Mouse (Mus musculus): ENCODE measurements around the gene Cacnb3. TPM values are rescaled to one million over a fixed set of nuclear protein-coding genes. Genes with fewer than 3 reads are reported as not detected.

The Cacnb3 gene
- total and polyA plus RNA-seq, 2 experiments from 2014 or later = 139 to 191 TPM

- no peak for TF ChIP-seq CTCF (IDR thresholded peaks at IDR 0.05; ENCODE audit: low read depth)
- 54% methylated on average over 11 of the region's 11 CpGs for WGBS
- 0 out of 2 replicates have a peak, but pooled peaks cover 8% of the 10 kb centered on the region for H3K4me1 ChIP-seq (ENCODE audit: insufficient read depth)
- no peaks in the 10 kb centered on the region for H3K9me3 ChIP-seq (ENCODE audit: low read length)
- no peak overlapping the region for H3K9ac ChIP-seq
- H3K4me3 ChIP-seq (ENCODE audit: low read depth, low read length) = no peak overlapping the region
- DNase-seq (no peak), ATAC-seq (no peak)
- H3K4me2 ChIP-seq (ENCODE audit: low read depth) = no peak overlapping the region
- no peaks in the 10 kb centered on the region for H3K27me3 ChIP-seq (ENCODE audit: insufficient read depth, low read length)
- no peaks in the 10 kb centered on the region for H3K36me3 ChIP-seq (ENCODE audit: insufficient read depth)
- H3K27ac ChIP-seq (ENCODE audit: low read depth, low read length) = no peak overlapping the region
These were observed 61.6 kb downstream of the Cacnb3 start for GRCm38 (mm10) chr15:98692171-98692715.

Other genes with a start within 250 kb of the Cacnb3 start
- not detected in 2 replicates for gene Olfr283, start 249.9 kb upstream of the Cacnb3 start, total RNA-seq (2014; rRNA removed)
- not detected in 2 replicates for gene Olfr283, start 249.9 kb upstream of the Cacnb3 start, polyA plus RNA-seq (2015; fragmentation: Nextera tagmentation; extraction: Ambion mirVana)
- not detected in 2 replicates for gene Olfr282, start 199.6 kb upstream of the Cacnb3 start, total RNA-seq (2014; rRNA removed)
- not detected in 2 replicates for gene Olfr282, start 199.6 kb upstream of the Cacnb3 start, polyA plus RNA-seq (2015; fragmentation: Nextera tagmentation; extraction: Ambion mirVana)
- gene Olfr281, start 178.3 kb upstream of the Cacnb3 start, total RNA-seq (2014; rRNA removed) = not detected in 2 replicates
- gene Olfr281, start 178.3 kb upstream of the Cacnb3 start, polyA plus RNA-seq (2015; fragmentation: Nextera tagmentation; extraction: Ambion mirVana) = not detected in 2 replicates
- gene OR5BS1P, start 160.9 kb upstream of the Cacnb3 start, total RNA-seq (2014; rRNA removed) = not detected in 2 replicates
- not detected in 2 replicates for gene OR5BS1P, start 160.9 kb upstream of the Cacnb3 start, polyA plus RNA-seq (2015; fragmentation: Nextera tagmentation; extraction: Ambion mirVana)
- not detected in 2 replicates for gene Lalba, start 148.1 kb upstream of the Cacnb3 start, total RNA-seq (2014; rRNA removed)
- not detected in 2 replicates for gene Lalba, start 148.1 kb upstream of the Cacnb3 start, polyA plus RNA-seq (2015; fragmentation: Nextera tagmentation; extraction: Ambion mirVana)
- gene Olfr279, start 138.4 kb upstream of the Cacnb3 start, total RNA-seq (2014; rRNA removed) = not detected in 2 replicates
- not detected in 2 replicates for gene Olfr279, start 138.4 kb upstream of the Cacnb3 start, polyA plus RNA-seq (2015; fragmentation: Nextera tagmentation; extraction: Ambion mirVana)
- gene Kansl2, start 96.6 kb upstream of the Cacnb3 start, total RNA-seq (2014; rRNA removed) = 69.9 and 74.1 TPM in 2 replicates
- 109 and 110 TPM in 2 replicates for gene Kansl2, start 96.6 kb upstream of the Cacnb3 start, polyA plus RNA-seq (2015; fragmentation: Nextera tagmentation; extraction: Ambion mirVana)
- gene Ccnt1, start 59.9 kb upstream of the Cacnb3 start, total RNA-seq (2014; rRNA removed) = 51.1 and 52.0 TPM in 2 replicates
- gene Ccnt1, start 59.9 kb upstream of the Cacnb3 start, polyA plus RNA-seq (2015; fragmentation: Nextera tagmentation; extraction: Ambion mirVana) = 35.5 and 47.0 TPM in 2 replicates
- gene 4930415O20Rik, start 59.8 kb upstream of the Cacnb3 start, total RNA-seq (2014; rRNA removed) = not detected in 2 replicates
- 0.51 TPM in 1 of 2 replicates, not detected in the other for gene 4930415O20Rik, start 59.8 kb upstream of the Cacnb3 start, polyA plus RNA-seq (2015; fragmentation: Nextera tagmentation; extraction: Ambion mirVana)
- 39.2 and 42.3 TPM in 2 replicates for gene Adcy6, start 20.8 kb upstream of the Cacnb3 start, total RNA-seq (2014; rRNA removed)
- gene Adcy6, start 20.8 kb upstream of the Cacnb3 start, polyA plus RNA-seq (2015; fragmentation: Nextera tagmentation; extraction: Ambion mirVana) = 1.9 and 5.4 TPM in 2 replicates
- 54.9 and 70.6 TPM in 2 replicates for gene Ddx23, start 32.1 kb downstream of the Cacnb3 start, total RNA-seq (2014; rRNA removed)
- gene Ddx23, start 32.1 kb downstream of the Cacnb3 start, polyA plus RNA-seq (2015; fragmentation: Nextera tagmentation; extraction: Ambion mirVana) = 11.9 and 13.8 TPM in 2 replicates
- gene Rnd1, start 46.6 kb downstream of the Cacnb3 start, total RNA-seq (2014; rRNA removed) = 34.1 and 56.6 TPM in 2 replicates
- gene Rnd1, start 46.6 kb downstream of the Cacnb3 start, polyA plus RNA-seq (2015; fragmentation: Nextera tagmentation; extraction: Ambion mirVana) = 20.9 and 24.1 TPM in 2 replicates
- gene Ccdc65, start 77.4 kb downstream of the Cacnb3 start, total RNA-seq (2014; rRNA removed) = 6.1 and 8.2 TPM in 2 replicates
- 5.6 and 10.5 TPM in 2 replicates for gene Ccdc65, start 77.4 kb downstream of the Cacnb3 start, polyA plus RNA-seq (2015; fragmentation: Nextera tagmentation; extraction: Ambion mirVana)
- 0.90 and 2.9 TPM in 2 replicates for gene Fkbp11, start 97.4 kb downstream of the Cacnb3 start, total RNA-seq (2014; rRNA removed)
- gene Fkbp11, start 97.4 kb downstream of the Cacnb3 start, polyA plus RNA-seq (2015; fragmentation: Nextera tagmentation; extraction: Ambion mirVana) = 5.2 and 5.3 TPM in 2 replicates
- gene Arf3, start 132.4 kb downstream of the Cacnb3 start, total RNA-seq (2014; rRNA removed) = 99.6 and 116 TPM in 2 replicates
- gene Arf3, start 132.4 kb downstream of the Cacnb3 start, polyA plus RNA-seq (2015; fragmentation: Nextera tagmentation; extraction: Ambion mirVana) = 62.5 and 104 TPM in 2 replicates
- 0.31 and 1.1 TPM in 2 replicates for gene Wnt10b, start 147.3 kb downstream of the Cacnb3 start, total RNA-seq (2014; rRNA removed)
- gene Wnt10b, start 147.3 kb downstream of the Cacnb3 start, polyA plus RNA-seq (2015; fragmentation: Nextera tagmentation; extraction: Ambion mirVana) = not detected in 2 replicates
- gene Wnt1, start 159.0 kb downstream of the Cacnb3 start, total RNA-seq (2014; rRNA removed) = not detected in 2 replicates
- 0.33 and 0.35 TPM in 2 replicates for gene Wnt1, start 159.0 kb downstream of the Cacnb3 start, polyA plus RNA-seq (2015; fragmentation: Nextera tagmentation; extraction: Ambion mirVana)
- gene Ddn, start 178.7 kb downstream of the Cacnb3 start, total RNA-seq (2014; rRNA removed) = 36.3 and 49.6 TPM in 2 replicates
- 2.2 TPM in 2 replicates for gene Ddn, start 178.7 kb downstream of the Cacnb3 start, polyA plus RNA-seq (2015; fragmentation: Nextera tagmentation; extraction: Ambion mirVana)
- gene Prkag1, start 200.7 kb downstream of the Cacnb3 start, total RNA-seq (2014; rRNA removed) = 46.5 and 48.3 TPM in 2 replicates
- 55.0 and 58.4 TPM in 2 replicates for gene Prkag1, start 200.7 kb downstream of the Cacnb3 start, polyA plus RNA-seq (2015; fragmentation: Nextera tagmentation; extraction: Ambion mirVana)
- 22.7 and 25.8 TPM in 2 replicates for gene Kmt2d, start 240.4 kb downstream of the Cacnb3 start, total RNA-seq (2014; rRNA removed)
- gene Kmt2d, start 240.4 kb downstream of the Cacnb3 start, polyA plus RNA-seq (2015; fragmentation: Nextera tagmentation; extraction: Ambion mirVana) = 2.9 and 6.2 TPM in 2 replicates